Mouse (Mus musculus) cerebellum, postnatal 36 days (tissue): ENCODE data around the gene Tbrg4.

Experiments used
- DNase-seq, 2 experiments: peaks; one replicate each; pipeline ENCODE4 v3.0.0; 2021 to 2022; ENCODE audit warnings: mixed read lengths in 2 of 2

Tbrg4 gene

DNA sequence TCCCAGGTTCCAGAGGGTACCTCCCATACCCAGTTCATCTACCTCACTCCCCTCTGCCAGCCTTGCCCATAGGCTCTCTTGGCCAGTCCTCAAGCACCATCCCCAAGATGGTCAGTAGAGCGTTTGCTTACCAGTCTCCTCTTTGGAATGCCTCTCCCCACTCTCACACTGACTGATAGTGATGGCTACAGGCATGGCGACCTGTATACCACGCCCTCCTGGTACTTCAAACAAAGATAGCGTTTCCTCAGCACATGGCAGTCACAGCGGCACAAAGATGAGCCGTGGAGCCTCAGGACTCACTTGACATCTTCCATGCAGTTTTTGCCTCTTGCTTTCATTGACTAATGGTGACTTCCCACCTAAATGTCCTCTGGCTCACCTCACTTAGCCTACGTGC lies 36.0 kb downstream of the Tbrg4 start:
- DNase-seq = no peak

DNA sequence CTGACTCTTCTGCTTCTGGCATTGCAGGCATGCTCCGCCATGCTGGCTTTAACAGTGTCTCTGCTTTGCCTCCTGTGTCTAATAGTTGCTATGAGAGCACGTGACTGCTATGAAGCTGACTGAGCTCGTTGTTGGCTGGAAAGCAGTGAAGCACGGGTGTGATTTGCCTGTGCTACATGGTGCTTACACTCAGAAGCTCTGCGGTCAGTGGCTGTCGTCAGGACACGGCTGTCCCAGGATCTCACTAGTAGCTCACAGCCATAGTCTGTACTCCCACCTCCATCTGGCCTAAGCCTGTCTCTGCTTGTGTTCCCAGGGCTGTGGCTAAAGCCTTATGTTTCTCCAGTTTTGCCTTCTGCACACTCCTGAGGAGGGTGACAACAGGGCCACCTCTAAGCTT lies 37.6 kb downstream of the Tbrg4 start:
- DNase-seq = no peak

DNA sequence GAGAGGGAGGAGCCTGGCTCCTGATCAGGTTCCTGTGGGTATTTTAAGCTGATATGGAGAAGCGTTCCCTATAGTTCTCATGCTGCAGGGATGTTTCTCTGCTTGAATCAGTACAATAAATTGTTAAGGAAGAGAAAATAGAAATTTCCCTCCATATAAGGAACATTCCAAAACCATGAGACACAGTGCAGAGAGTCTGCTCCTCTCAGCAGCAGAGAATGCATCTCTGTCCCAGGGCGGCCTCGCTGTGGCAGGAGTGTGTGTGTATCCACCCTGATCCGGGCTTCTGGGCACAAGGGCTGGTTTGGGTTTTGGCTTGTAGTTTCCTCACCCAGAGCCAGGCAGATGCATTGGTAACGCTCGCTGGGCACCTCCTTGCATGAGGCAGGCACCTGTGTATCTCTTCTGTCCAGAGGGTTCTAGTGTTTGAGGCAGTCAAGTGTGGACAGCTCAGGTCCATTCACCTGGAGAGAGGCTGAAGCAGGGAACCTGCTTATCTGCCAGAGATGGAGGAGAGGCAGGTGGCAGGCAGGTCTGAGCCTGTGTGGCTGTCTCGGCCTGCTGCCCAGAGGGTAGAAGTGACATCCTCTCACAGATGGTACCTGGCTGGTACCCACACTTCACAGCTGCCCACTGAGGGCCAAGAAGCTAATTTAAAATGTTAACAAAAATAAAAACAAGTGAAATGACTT lies 38.5 kb downstream of the Tbrg4 start:
- peak; percentile 77 to 83 for DNase-seq

DNA sequence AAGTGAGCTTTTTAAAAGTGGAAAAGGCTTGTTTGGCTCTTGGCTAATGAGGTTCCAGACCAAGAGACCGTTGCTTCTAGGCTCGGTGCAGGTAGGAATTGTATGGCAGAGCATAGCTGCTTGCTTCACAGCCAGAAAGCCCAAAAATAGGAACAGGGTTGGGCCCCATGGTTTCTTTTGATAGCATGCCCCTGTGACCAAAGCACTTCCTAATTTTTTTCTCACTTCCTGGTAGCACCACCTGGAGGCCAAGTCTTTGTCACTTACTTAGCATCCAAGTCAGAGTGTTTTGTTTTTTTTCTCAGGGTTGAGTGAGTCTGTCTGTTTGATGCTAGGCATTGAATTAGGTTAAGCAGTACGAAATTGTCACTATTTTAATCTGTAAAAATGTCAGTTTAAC lies 39.2 kb downstream of the Tbrg4 start:
- no peak for DNase-seq

DNA sequence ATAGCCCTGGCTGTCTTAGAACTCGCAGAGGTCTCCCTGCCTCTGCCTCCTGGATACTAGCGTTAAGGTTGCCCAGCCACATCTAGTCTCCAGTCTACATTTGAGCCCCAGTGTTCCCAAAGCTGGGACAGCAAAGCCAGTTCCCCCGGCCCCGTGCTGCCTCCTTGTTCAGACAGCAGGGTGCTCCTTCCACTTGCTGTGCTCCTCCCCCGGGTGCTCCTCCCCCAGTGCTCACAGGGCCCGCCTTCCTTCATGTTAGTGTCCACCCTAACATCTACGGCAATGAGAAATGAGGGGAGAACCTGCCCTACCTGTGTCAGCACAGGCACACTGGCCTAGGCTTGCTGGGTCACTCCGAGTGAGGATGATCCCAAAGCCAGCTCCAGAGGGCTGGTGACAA lies 40.1 kb downstream of the Tbrg4 start:
- DNase-seq = no peak

DNA sequence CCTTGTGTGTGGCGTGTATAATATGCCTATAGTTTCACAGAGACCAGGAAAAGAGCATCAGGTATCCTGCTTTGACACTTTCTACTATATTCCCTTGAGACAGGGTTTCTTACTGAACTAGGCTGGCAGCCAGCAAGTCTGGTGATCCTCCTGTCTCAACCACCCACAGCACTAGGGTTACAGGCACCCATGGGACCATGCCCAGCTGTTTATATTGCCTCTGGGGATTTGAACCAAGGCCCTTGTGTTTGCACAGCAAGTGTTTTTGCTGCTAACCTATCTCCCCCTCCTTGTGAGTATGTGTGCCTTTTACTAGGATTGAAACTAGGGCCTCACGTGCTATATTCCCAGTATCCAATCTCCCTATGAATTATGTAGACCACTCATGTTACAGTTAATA lies 44.3 kb downstream of the Tbrg4 start:
- no peak for DNase-seq

DNA sequence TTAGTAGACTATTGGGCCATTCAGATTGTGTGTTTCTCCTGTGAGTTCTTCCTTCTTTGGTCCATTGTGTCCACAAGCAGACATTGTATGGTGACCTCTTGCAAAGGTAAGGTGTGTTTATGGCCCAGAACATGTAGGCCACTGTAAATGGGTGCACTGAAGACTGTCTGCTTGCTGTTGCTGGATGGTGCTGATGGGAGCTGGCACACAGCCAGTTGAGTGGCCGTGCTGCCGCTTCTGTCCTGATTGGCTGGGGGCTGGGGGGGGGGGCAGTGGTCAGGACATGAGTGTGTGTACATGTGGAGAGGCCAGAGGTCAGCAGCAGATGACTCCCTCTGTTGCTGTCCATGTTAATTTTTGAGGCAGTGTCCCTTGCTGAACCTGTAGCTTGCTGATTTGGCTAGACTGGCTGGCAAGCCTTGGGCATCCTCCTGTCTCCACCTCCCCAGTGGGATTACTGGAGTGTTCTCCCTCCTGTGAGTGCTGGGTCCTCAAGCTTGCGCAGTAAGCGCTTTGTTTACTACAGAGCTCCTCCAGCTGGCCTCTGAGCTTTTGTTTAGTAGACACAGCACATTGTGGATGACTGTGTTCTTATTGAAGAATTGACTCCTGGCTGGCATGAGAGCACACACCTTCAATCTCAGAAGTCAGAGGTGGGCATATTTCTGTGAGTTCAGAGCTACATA lies 45.7 kb downstream of the Tbrg4 start:
- no peak for DNase-seq

DNA sequence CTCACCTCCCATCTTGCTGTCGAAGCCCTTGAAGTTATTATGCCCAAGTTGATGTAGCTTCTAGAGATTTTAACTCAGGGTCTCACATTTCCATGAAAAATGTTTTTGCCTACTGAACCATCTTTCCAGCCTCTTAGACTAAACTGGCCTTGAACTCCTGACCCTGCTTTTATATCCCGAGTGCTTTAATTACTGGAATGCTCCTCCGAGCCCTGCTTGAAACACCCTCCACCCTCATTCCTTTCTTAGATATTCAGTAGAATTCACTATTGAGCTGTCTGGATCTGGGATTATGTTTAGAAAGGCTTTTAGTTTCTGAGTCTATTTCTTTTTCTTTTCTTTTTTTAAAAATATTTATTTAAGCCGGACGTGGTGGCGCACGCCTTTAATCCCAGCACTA lies 46.5 kb downstream of the Tbrg4 start:
- DNase-seq = no peak

DNA sequence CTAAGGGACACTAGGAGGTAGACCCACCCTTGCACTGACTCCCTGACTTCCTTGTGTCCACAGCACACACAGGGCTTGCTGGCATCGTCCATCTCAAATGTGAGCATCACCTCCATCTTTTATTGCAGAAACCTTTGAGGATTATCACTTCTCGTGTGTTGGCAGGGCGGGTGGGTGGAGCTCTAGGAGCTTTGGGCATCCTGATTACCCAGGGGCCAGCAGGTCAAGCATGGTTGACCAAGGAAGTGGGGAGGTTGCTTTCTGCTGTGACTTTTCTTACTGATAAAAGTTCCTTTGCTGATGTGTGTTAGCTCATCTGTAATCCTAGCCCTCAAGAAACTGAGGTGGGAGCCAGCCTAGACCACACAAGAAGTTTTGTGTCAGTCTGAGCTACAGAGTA lies 49.7 kb downstream of the Tbrg4 start:
- DNase-seq = no peak

DNA sequence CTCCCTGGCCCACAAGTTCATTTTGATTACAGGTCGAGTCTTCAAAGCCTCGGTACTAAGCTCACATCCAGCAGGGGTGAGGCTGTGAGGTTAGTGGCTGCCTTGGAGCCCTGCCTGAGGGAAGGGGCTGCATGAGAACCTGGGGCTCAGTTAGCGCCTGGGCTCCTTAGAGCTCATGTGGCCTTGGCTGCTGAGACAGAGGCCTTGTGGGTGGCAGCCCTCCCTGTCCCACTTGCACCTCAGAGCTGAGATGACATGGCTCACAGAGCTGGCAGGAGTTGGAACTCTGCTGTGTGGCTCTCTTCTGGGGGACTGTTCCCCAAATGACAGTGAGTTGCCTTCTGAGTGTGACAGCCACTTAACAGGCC lies 56.5 kb downstream of the Tbrg4 start:
- no peak for DNase-seq

DNA sequence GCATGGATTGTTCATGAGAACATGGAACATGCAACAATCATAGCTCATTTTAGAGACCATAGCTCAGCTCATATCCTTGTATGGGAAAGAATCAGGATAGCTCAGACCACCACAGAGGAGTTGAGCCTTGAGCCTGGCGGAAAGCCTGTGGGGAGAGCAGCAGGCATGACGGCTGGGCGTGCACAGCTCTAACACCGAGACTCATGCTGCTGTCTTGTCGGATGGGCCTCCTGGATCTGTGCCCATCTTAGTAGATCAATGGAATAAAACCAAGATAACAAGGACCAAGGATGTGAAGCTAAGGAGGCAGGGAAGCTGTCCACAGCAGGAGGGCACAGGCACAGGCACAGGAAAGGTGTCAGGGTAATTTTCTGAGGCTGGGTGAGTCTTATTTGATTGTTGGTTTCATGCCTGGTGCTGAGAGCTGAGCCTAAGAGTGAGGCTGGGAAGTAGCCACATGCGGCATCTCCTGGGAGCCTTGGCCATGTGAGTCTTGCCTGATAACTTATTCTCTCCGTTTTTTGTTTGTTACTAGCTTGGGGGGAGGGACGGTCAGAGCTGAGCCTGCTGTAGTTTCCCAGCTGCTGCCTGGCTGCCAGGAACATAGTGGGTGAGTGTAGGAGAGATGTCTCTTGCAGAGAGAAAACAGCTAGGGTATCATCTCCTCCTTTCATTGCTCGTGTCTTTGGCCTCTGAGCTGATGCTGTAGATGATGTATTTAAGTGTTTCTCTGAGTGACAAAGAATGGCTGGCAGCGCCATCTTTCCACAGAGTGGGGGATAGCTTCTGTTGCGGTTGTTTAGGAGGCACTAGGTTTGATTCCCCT lies 57.1 kb downstream of the Tbrg4 start:
- peak; percentile 49 to 52 for DNase-seq

DNA sequence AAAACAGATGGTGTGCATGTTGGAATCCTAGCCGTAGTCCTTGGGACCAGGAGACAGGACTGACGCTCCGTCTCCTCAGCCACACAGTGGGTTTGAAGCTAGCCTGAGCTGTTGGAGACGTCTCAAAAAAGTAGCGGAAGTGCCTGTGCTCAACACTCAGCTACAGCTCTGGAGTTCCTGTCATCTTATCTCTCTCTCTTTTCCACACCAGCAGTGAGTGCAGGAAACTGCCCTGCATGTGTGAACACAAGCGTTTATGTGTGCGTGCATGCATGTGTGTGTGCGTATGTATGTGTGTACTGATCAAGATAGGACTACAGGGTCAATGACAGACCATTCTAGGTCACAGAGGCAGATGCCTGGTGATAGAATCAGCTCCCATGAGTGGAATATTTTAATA lies 57.9 kb downstream of the Tbrg4 start:
- DNase-seq = no peak

DNA sequence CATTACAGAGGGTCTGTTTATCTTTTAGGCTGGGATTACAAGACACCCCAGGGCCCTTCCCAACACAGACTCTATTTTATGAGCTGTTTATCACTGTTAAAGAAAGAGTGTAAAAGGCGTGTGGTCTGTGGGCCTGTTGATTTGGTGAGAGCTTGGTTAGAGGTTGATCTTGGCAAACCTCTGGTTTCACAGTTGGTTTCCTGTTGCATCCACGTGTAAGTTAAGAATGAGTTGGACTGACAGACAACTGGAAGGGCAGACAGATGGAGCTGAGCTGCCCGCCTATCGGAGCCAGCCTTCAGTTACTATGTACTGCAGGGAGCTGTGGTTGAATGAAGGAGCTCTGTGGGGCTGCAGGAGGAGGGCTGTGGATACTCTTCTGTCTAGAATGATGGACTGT lies 59.4 kb downstream of the Tbrg4 start:
- DNase-seq = no peak
